Mouse (Mus musculus): Measurements from ENCODE around the gene Psmd12. TPM values are rescaled to one million over a fixed set of nuclear protein-coding genes. Genes with fewer than 3 reads are reported as not detected.

Psmd12 gene
- polyA plus RNA-seq, 2 experiments = 45.6 to 103 TPM

DNA sequence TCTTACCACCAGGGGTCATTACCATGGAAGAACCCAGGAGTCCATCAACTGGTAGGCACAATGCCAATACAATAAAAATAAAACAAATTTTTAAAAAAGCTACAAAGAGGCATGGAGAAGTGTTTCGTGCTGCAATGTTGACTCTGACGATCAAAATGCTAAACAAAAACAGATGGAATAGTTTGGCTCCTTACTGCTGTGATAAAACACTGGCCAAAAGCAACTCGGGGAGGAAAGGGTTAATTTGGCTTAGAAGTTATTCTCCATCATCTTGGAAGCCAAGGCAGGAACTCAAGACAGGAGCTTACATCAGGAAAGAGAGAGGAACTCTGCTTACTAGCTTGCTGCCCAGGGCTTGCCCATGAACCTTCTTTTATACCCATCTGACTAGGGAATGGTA lies 41.1 kb upstream of the Psmd12 start:
- Histone ChIP-seq H3K4me2 (ENCODE audit: low read depth) (no peak overlapping the region), H3K9me3 (ENCODE audit: control insufficient read depth, low read length) (no peaks in the 10 kb centered on the region), H3K27ac (no peak overlapping the region), H3K27me3 (ENCODE audit: control insufficient read depth, insufficient read depth, low read length) (no peaks in the 10 kb centered on the region), H3K9ac (replicated peaks) (no peak overlapping the region), H3K4me3 (ENCODE audit: insufficient read depth in 1 of 2, low read depth in 2 of 2, low read length in 2 of 2) (no peak overlapping the region), H3K36me3 (replicated peaks; ENCODE audit: control insufficient read depth, insufficient read depth, low read depth) (no peaks in the 10 kb centered on the region), H3K4me1 (replicated peaks; ENCODE audit: control insufficient read depth in 2 of 2, insufficient read depth in 2 of 2, low read length in 1 of 2) (peaks cover 3 to 11% of the 10 kb centered on the region in 2 experiments; a peak in 3 of 4 replicates)
- ATAC-seq (ENCODE audit: insufficient read depth) = no peak
- no peak for TF ChIP-seq EP300 (IDR thresholded peaks at IDR 0.05; ENCODE audit: low read depth)
- no peak for TF ChIP-seq CTCF (IDR thresholded peaks at IDR 0.05; ENCODE audit: low read depth)
- WGBS (ENCODE audit: insufficient replicate concordance) = 67% methylated on average over 3 of the region's 3 CpGs
- no peak for DNase-seq (ENCODE audit: low read depth in 3 of 3, low spot score in 3 of 3)

DNA sequence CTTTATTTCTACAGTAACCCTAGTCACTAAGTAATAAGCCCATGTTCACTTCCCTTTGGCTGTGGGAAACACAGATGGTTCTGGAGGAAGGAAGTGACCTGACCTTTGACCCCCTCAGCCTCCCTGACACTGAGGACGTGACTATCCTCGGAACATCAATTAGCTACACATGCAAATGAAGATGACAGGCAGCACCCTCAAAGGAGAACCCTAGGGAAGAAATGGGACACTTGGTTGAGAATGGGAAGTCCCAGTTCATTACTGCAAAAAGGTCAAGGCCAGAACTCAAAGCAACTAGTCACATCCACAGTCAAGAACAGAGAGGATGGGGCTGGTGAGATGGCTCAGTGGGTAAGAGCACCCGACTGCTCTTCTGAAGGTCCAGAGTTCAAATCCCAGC lies 38.2 kb upstream of the Psmd12 start:
- 59% methylated on average over 3 of the region's 3 CpGs for WGBS (ENCODE audit: insufficient replicate concordance)
- Histone ChIP-seq H3K27me3 (ENCODE audit: control insufficient read depth, insufficient read depth, low read length) (no peaks in the 10 kb centered on the region), H3K27ac (no peak overlapping the region), H3K9ac (replicated peaks) (no peak overlapping the region), H3K36me3 (replicated peaks; ENCODE audit: control insufficient read depth, insufficient read depth, low read depth) (no peaks in the 10 kb centered on the region), H3K4me3 (ENCODE audit: insufficient read depth in 1 of 2, low read depth in 2 of 2, low read length in 2 of 2) (no peak overlapping the region), H3K4me2 (ENCODE audit: low read depth) (no peak overlapping the region), H3K9me3 (ENCODE audit: control insufficient read depth, low read length) (no peaks in the 10 kb centered on the region), H3K4me1 (replicated peaks; ENCODE audit: control insufficient read depth in 2 of 2, insufficient read depth in 2 of 2, low read length in 1 of 2) (peaks cover 10 to 19% of the 10 kb centered on the region in 2 experiments)
- DNase-seq (ENCODE audit: low read depth in 3 of 3, low spot score in 3 of 3) (no peak), ATAC-seq (ENCODE audit: insufficient read depth) (no peak)
- no peak for TF ChIP-seq CTCF (IDR thresholded peaks at IDR 0.05; ENCODE audit: low read depth)
- TF ChIP-seq EP300 (IDR thresholded peaks at IDR 0.05; ENCODE audit: low read depth) = no peak

DNA sequence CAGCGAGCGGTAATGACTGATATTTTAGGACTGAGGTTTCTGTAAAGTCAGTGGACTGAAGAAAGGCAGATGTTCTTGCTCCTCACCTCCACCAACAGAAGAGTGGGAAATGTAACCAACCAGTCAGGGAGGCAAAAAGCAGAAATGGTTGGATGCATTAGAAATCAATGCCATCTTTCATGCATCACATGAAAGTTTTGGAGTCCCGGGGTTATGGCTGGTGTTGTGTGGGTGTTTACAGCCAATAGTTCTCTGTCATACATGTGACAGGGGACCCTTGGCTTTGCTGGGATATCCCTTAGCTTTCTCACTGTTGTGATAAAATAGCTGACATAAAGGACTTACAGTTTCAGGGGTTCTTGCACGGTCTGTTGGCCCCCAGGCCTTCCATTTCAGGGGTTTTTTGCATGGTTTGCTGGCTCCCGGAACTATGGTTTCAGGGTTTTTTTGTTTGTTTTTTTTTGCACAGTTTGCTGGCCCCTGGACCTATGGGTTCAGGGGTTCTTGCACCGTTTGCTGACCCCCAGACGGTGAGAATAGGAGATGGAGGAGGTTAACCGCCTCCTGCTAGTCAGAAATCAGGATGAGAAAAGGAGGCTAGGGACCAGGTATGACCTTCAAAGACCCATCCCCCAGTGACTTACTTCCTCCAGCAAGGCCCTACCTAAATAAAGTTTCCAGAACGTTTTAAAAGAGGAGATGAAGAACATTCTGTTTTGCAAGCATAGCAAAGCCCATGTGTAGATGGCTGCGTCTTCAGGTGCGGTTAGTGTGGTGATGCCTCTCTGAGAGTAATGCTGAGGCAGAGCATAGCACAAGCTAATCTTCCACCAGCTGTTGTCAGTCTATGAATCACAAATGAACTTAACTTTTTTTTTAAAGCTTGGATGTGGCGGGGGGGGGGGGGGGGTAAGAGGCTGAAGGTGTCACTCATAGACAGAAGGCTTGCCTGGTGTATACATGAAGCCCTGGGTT lies 35.9 kb upstream of the Psmd12 start:
- Histone ChIP-seq H3K9ac (replicated peaks) (no peak overlapping the region), H3K27me3 (ENCODE audit: control insufficient read depth, insufficient read depth, low read length) (no peaks in the 10 kb centered on the region), H3K27ac (no peak overlapping the region), H3K4me2 (ENCODE audit: low read depth) (no peak overlapping the region), H3K4me3 (ENCODE audit: insufficient read depth in 1 of 2, low read depth in 2 of 2, low read length in 2 of 2) (no peak overlapping the region), H3K9me3 (ENCODE audit: control insufficient read depth, low read length) (no peaks in the 10 kb centered on the region), H3K4me1 (replicated peaks; ENCODE audit: control insufficient read depth in 2 of 2, insufficient read depth in 2 of 2, low read length in 1 of 2) (peaks cover 25 to 36% of the 10 kb centered on the region in 2 experiments), H3K36me3 (replicated peaks; ENCODE audit: control insufficient read depth, insufficient read depth, low read depth) (no peaks in the 10 kb centered on the region)
- ATAC-seq (ENCODE audit: insufficient read depth) = no peak
- TF ChIP-seq CTCF (IDR thresholded peaks at IDR 0.05; ENCODE audit: low read depth) (no peak), EP300 (IDR thresholded peaks at IDR 0.05; ENCODE audit: low read depth) (no peak)
- 68% methylated on average over 12 of the region's 12 CpGs for WGBS (ENCODE audit: insufficient replicate concordance)
- DNase-seq (ENCODE audit: low read depth in 3 of 3, low spot score in 3 of 3) = no peak

DNA sequence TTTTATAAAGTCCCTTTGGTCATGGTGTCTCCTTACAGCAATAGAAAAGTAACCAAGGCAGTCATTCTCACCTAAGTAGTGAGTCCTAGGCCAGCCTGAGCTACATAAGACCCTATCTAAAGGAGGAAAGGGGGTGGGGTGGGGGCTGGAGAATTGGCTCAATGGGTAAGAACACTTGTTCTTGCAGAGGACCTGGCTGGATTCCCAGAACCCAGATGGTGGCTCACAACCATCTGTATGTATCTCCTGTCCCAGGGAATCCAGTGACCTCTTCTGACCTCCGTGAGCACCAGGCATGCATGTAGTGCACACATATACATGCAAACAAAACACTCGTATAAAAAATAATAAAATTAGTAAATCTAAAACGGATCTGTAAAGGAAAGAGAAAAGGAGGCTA lies 33.6 kb upstream of the Psmd12 start:
- DNase-seq (ENCODE audit: low read depth in 3 of 3, low spot score in 3 of 3) (no peak), ATAC-seq (ENCODE audit: insufficient read depth) (no peak)
- Histone ChIP-seq H3K9ac (replicated peaks) (no peak overlapping the region; the same call in 1 of the 2 replicates), H3K4me3 (ENCODE audit: insufficient read depth in 1 of 2, low read depth in 2 of 2, low read length in 2 of 2) (no peak overlapping the region), H3K4me2 (ENCODE audit: low read depth) (no peak overlapping the region), H3K4me1 (replicated peaks; ENCODE audit: control insufficient read depth in 2 of 2, insufficient read depth in 2 of 2, low read length in 1 of 2) (peaks cover 48 to 56% of the 10 kb centered on the region in 2 experiments), H3K36me3 (replicated peaks; ENCODE audit: control insufficient read depth, insufficient read depth, low read depth) (no peaks in the 10 kb centered on the region), H3K9me3 (ENCODE audit: control insufficient read depth, low read length) (no peaks in the 10 kb centered on the region), H3K27me3 (ENCODE audit: control insufficient read depth, insufficient read depth, low read length) (no peaks in the 10 kb centered on the region), H3K27ac (no peak overlapping the region)
- TF ChIP-seq CTCF (IDR thresholded peaks at IDR 0.05; ENCODE audit: low read depth) (no peak), EP300 (IDR thresholded peaks at IDR 0.05; ENCODE audit: low read depth) (no peak)
- 67% methylated on average over 3 of the region's 3 CpGs for WGBS (ENCODE audit: insufficient replicate concordance)

DNA sequence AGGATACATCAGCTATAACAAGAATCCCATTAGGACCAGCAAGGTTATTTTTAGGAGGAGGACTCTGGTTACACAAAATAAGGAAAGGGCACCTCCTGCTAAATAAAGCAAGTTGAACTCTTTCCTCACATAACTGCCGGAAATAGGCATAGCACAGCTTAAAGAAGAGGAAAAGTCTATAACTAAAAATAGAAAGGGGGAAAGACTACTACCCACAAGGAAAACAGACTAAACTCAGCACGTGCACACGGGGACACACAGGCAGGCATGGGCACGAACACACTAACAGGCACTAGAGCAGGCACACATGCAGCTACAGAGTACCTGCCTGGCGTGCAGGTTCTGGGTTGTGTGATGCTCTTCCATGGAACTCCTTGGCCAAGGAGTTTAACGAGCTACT lies 32.6 kb upstream of the Psmd12 start:
- no peaks in the 10 kb centered on the region for H3K27me3 ChIP-seq (ENCODE audit: control insufficient read depth, insufficient read depth, low read length)
- H3K9me3 ChIP-seq (ENCODE audit: control insufficient read depth, low read length) = no peaks in the 10 kb centered on the region
- DNase-seq (ENCODE audit: low read depth in 3 of 3, low spot score in 3 of 3) = no peak
- H3K4me2 ChIP-seq (ENCODE audit: low read depth) = peak overlapping the region; percentile 54
- ATAC-seq (ENCODE audit: insufficient read depth) = no peak
- no peak for TF ChIP-seq CTCF (IDR thresholded peaks at IDR 0.05; ENCODE audit: low read depth)
- TF ChIP-seq EP300 (IDR thresholded peaks at IDR 0.05; ENCODE audit: low read depth) = no peak
- peak overlapping the region; percentile 42 for H3K27ac ChIP-seq
- WGBS (ENCODE audit: insufficient replicate concordance) = 41% methylated on average over 6 of the region's 6 CpGs
- H3K36me3 ChIP-seq (replicated peaks; ENCODE audit: control insufficient read depth, insufficient read depth, low read depth) = no peaks in the 10 kb centered on the region
- peak overlapping the region; percentile 29; the same call in 1 of the 2 replicates for H3K9ac ChIP-seq (replicated peaks)
- no peak overlapping the region for H3K4me3 ChIP-seq (ENCODE audit: insufficient read depth in 1 of 2, low read depth in 2 of 2, low read length in 2 of 2)
- peaks cover 56 to 64% of the 10 kb centered on the region in 2 experiments for H3K4me1 ChIP-seq (replicated peaks; ENCODE audit: control insufficient read depth in 2 of 2, insufficient read depth in 2 of 2, low read length in 1 of 2)
